Comparison of ENCODE assay signal across 16 mouse cellular contexts in genomic region chr11:58096160-58096559, GRCm38 (mm10). TPM values are rescaled to one million over a fixed set of nuclear protein-coding genes. Genes with fewer than 3 reads are reported as not detected.
DNase-seq lines count a peak whose midpoint lies in the region; ATAC-seq lines count a peak whose summit lies in the region.
"Had no signal": no experiment of that assay in that cellular context is flagged by ENCODE, and none has a peak within 500 bp of the region (broad histone marks: within the 10 kb centered on the region; RNA-seq: fewer than 3 reads in every experiment).

No protein-coding gene starts in this region.

- ATAC-seq in liver, embryonic 13.5 days (ENCODE audit: low read depth), result 0 out of 2 replicates have a peak, but pooled peaks have one; percentile 2
- ATAC-seq: forebrain, embryonic 14.5 days; hindbrain, postnatal 0 days had no signal

- H3K27me3 ChIP-seq in liver, embryonic 13.5 days, result peaks cover 52% of the 10 kb centered on the region

- no peaks in the 10 kb centered on the region for H3K36me3 ChIP-seq in liver, embryonic 13.5 days

- no peak overlapping the region for H3K4me3 ChIP-seq in liver, embryonic 13.5 days (replicated peaks)

- no peak overlapping the region for H3K9ac ChIP-seq in liver, embryonic 13.5 days

- H3K4me2 ChIP-seq in liver, embryonic 13.5 days, result no peak overlapping the region

- no peak overlapping the region for H3K27ac ChIP-seq in liver, embryonic 13.5 days
- H3K27ac ChIP-seq: hindbrain, postnatal 0 days; kidney, postnatal 0 days had no signal

- H3K4me1 ChIP-seq in liver, embryonic 13.5 days (replicated peaks), result peaks cover 18% of the 10 kb centered on the region

- WGBS in liver, embryonic 13.5 days (ENCODE audit: insufficient replicate concordance), result 42% methylated on average over 5 of the region's 5 CpGs

- no peaks in the 10 kb centered on the region for H3K9me3 ChIP-seq in liver, embryonic 13.5 days (replicated peaks)

- DNase-seq in liver, embryonic 13.5 days, result no peak
- no peak for DNase-seq in liver
- peak; percentile 76 for DNase-seq in CD4-positive helper T cell, adult 2 months (ENCODE audit: low read depth, low spot score)
- peak; percentile 82 for DNase-seq in induced T-regulatory cell, adult 2 months (ENCODE audit: low read depth)
- peak; percentile 59 to 80 for DNase-seq in thymus, adult 18-20 months
- no peak for DNase-seq in urinary bladder, adult 2 months (ENCODE audit: low spot score)
- no peak for DNase-seq in kidney, adult 9 months
- DNase-seq in testis, postnatal 10 days (ENCODE audit: low spot score), result no peak
- DNase-seq: adrenal gland, postnatal 36 days; heart, postnatal 36 days; layer of hippocampus, adult 9-11 months had no signal

RNA-seq across cellular contexts. Expression of gene Gm12248, which starts 3.2 kb away (rescaled TPM):
- not detected in 2 replicates for polyA plus RNA-seq in liver, embryonic 13.5 days (2015; fragmentation: Nextera tagmentation; extraction: Ambion mirVana)
- not detected in 2 replicates for polyA plus RNA-seq in urinary bladder, adult 2 months (2012; rRNA removed)
- polyA plus RNA-seq: forebrain, embryonic 14.5 days; heart, embryonic 11.5 days; hindbrain, postnatal 0 days; kidney, postnatal 0 days; liver, embryonic 16.5 days had no signal

RNA-seq across cellular contexts. Expression of gene Cnot8, which starts 7.8 kb away (rescaled TPM):
- polyA plus RNA-seq in liver, embryonic 13.5 days (2015; fragmentation: Nextera tagmentation; extraction: Ambion mirVana), result 39.8 and 44.9 TPM in 2 replicates
- 68.3 and 78.0 TPM in 2 replicates for polyA plus RNA-seq in urinary bladder, adult 2 months (2012; rRNA removed)

Comparison
In these comparisons a context has a peak if more than half of its experiments do, and no peak if none do; other contexts are left out.
1. DNase-seq: peak in CD4-positive helper T cell, adult 2 months (single experiment), induced T-regulatory cell, adult 2 months (single experiment) and thymus, adult 18-20 months (2 of 2); none in liver, embryonic 13.5 days (single experiment), liver (single experiment), urinary bladder, adult 2 months (single experiment), kidney, adult 9 months (single experiment) and testis, postnatal 10 days (single experiment).